In the genomic region with DNA sequence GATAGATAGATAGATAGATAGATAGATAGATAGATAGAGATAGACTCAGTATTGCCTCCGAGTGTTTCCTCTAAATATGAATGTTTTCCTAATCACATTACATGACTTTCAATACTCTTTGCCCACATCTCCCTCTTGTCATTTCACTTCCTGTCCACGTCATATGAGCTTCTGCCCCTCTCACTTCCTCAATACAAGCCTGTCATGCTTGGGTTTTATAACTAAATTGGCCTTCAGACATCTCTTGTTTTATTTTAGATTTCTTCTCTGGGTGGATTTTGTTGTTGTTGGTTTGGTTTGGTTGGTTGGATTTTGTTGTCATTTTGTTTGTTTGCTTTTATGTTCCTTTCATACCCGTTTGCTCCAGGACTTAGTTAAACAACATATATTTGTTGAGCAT, we compare ENCODE assay signal across 28 mouse cellular contexts. TPM values are rescaled to one million over a fixed set of nuclear protein-coding genes. Genes with fewer than 3 reads are reported as not detected.
A peak's percentile ranks its signal among the peaks of the same experiment; 100 is the strongest.
DNase-seq lines count a peak whose midpoint lies in the region; ATAC-seq and TF ChIP-seq lines count a peak whose summit lies in the region.
"Had no signal": no experiment of that assay in that cellular context is flagged by ENCODE, and none has a peak within 500 bp of the region (broad histone marks: within the 10 kb centered on the region; RNA-seq: fewer than 3 reads in every experiment).

No protein-coding gene starts in this region.

- no peaks in the 10 kb centered on the region for H3K9me3 ChIP-seq in stomach, postnatal 0 days (ENCODE audit: control insufficient read depth, low read length)
- H3K9me3 ChIP-seq in forebrain, embryonic 15.5 days, result no peaks in the 10 kb centered on the region
- H3K9me3 ChIP-seq: heart, embryonic 12.5 days; midbrain, embryonic 12.5 days; neural tube, embryonic 15.5 days had no signal

- no peak overlapping the region for H3K27ac ChIP-seq in stomach, postnatal 0 days (replicated peaks)
- no peak overlapping the region for H3K27ac ChIP-seq in forebrain, embryonic 15.5 days (replicated peaks)
- H3K27ac ChIP-seq: heart, adult 2 months; hindbrain, embryonic 14.5 days; layer of hippocampus, adult 2 months; left cerebral cortex, adult 2 months; liver, embryonic 14.5 days; midbrain, embryonic 12.5 days; neural tube, embryonic 15.5 days had no signal

- no peak overlapping the region for H3K9ac ChIP-seq in stomach, postnatal 0 days (ENCODE audit: low read length)
- H3K9ac ChIP-seq in forebrain, embryonic 15.5 days (replicated peaks), result no peak overlapping the region
- H3K9ac ChIP-seq: heart, embryonic 12.5 days; hindbrain, embryonic 14.5 days; liver, embryonic 14.5 days; lung, embryonic 14.5 days; midbrain, embryonic 12.5 days; neural tube, embryonic 15.5 days had no signal

- H3K4me3 ChIP-seq in stomach, postnatal 0 days (ENCODE audit: low read depth, low read length), result no peak overlapping the region
- no peak overlapping the region for H3K4me3 ChIP-seq in forebrain, embryonic 15.5 days
- H3K4me3 ChIP-seq: heart, adult 2 months; heart, embryonic 12.5 days; layer of hippocampus, adult 2 months; left cerebral cortex, adult 2 months; megakaryocyte, embryonic 14.5 days; midbrain, embryonic 12.5 days; neural tube, embryonic 15.5 days had no signal

- peak; percentile 80 for ATAC-seq in CD4-positive, CD25-positive, alpha-beta regulatory T cell, adult 4 months
- ATAC-seq in granulocyte monocyte progenitor cell, adult 5-6 weeks (replicated peaks; ENCODE audit: poor library complexity, severe bottlenecking), result peak; percentile 77
- 0 out of 2 replicates have a peak, but pooled peaks have one; percentile 58 for ATAC-seq in monocyte, adult 5-6 weeks (replicated peaks; ENCODE audit: insufficient number of reproducible peaks, low FRiP score, low TSS enrichment, poor library complexity, severe bottlenecking)
- ATAC-seq in stomach, postnatal 0 days (ENCODE audit: low FRiP score, low TSS enrichment), result no peak
- no peak for ATAC-seq in forebrain, embryonic 15.5 days (replicated peaks)
- ATAC-seq: forebrain, embryonic 14.5 days had no signal

- H3K4me2 ChIP-seq in stomach, postnatal 0 days (replicated peaks; ENCODE audit: low read depth), result no peak overlapping the region
- H3K4me2 ChIP-seq in forebrain, embryonic 15.5 days (replicated peaks), result no peak overlapping the region
- H3K4me2 ChIP-seq: heart, embryonic 12.5 days; hindbrain, embryonic 14.5 days; lung, embryonic 14.5 days; midbrain, embryonic 12.5 days; neural tube, embryonic 15.5 days had no signal

- DNase-seq in A20 (ENCODE audit: low read depth, low spot score), result peak; percentile 55
- no peak for DNase-seq in stomach, postnatal 0 days (ENCODE audit: low spot score)
- no peak for DNase-seq in urinary bladder, postnatal 25 days (ENCODE audit: low spot score)
- DNase-seq in heart, postnatal 14 days, result no peak
- DNase-seq: adrenal gland, postnatal 14 days; cerebellum, adult 11-12 months; cerebellum, postnatal 14 days; gastrocnemius, postnatal 36 days; heart, adult 2 months; kidney, adult 2 months; kidney, postnatal 36 days; left cerebral cortex, postnatal 4 days; lung, embryonic 14.5 days; lung, postnatal 14 days had no signal

- no peaks in the 10 kb centered on the region for H3K4me1 ChIP-seq in stomach, postnatal 0 days (replicated peaks; ENCODE audit: control insufficient read depth, insufficient read depth)
- H3K4me1 ChIP-seq in forebrain, embryonic 15.5 days, result 0 out of 2 replicates have a peak, but pooled peaks cover 3% of the 10 kb centered on the region
- H3K4me1 ChIP-seq: heart, embryonic 12.5 days; midbrain, embryonic 12.5 days; neural tube, embryonic 15.5 days had no signal

- no peak for TF ChIP-seq CTCF in stomach, postnatal 0 days (IDR thresholded peaks at IDR 0.05; ENCODE audit: low read depth)

- no peaks in the 10 kb centered on the region for H3K36me3 ChIP-seq in stomach, postnatal 0 days (ENCODE audit: control insufficient read depth, insufficient read depth, low read length)
- no peaks in the 10 kb centered on the region for H3K36me3 ChIP-seq in forebrain, embryonic 15.5 days
- H3K36me3 ChIP-seq: heart, embryonic 12.5 days; midbrain, embryonic 12.5 days; neural tube, embryonic 15.5 days had no signal

- no peak for TF ChIP-seq EP300 in stomach, postnatal 0 days (optimal IDR thresholded peaks at IDR 0.05)

- intact Hi-C loops in heart, postnatal 14 days (cut with DNase I), result loop anchor here (5.0 kb wide), 1 partner anchor 182 kb away; no protein-coding TSS in a partner anchor

- 58% methylated on average over 3 of the region's 3 CpGs for WGBS in stomach, postnatal 0 days
- WGBS in forebrain, embryonic 15.5 days, result 80% methylated on average over 3 of the region's 3 CpGs

- no peaks in the 10 kb centered on the region for H3K27me3 ChIP-seq in stomach, postnatal 0 days (ENCODE audit: control insufficient read depth, insufficient read depth, low read length)
- H3K27me3 ChIP-seq in forebrain, embryonic 15.5 days, result no peaks in the 10 kb centered on the region
- H3K27me3 ChIP-seq: heart, embryonic 12.5 days; midbrain, embryonic 12.5 days; neural tube, embryonic 15.5 days had no signal

RNA-seq across cellular contexts. Expression of a gene that starts 16.4 kb away (rescaled TPM):
- polyA plus RNA-seq in CD4-positive, CD25-positive, alpha-beta regulatory T cell, adult 4 months (2017; shearing (Covaris generic)), result under 1 TPM; 0.35 to 0.76 TPM
- total RNA-seq in granulocyte monocyte progenitor cell, adult 5-6 weeks (2014; fragmentation: Nextera tagmentation), result not detected in 2 replicates
- 0.04 TPM in 1 of 2 replicates, not detected in the other for total RNA-seq in granulocyte monocyte progenitor cell, adult 5-6 weeks (2017)
- 0.10 TPM in 1 of 3 replicates, not detected in the others for total RNA-seq in monocyte, adult 5-6 weeks (2017)
- polyA plus RNA-seq in stomach, postnatal 0 days (2015; fragmentation: Nextera tagmentation; extraction: Ambion mirVana), result 0.13 and 0.16 TPM in 2 replicates
- 1 to 10 TPM in 1 of 2 experiments, under 1 TPM in 1; 0.85 to 1.2 TPM for total RNA-seq in heart, postnatal 14 days (2021)
- 0.73 and 0.83 TPM in 2 replicates for polyA plus RNA-seq in forebrain, embryonic 15.5 days (2015; fragmentation: Nextera tagmentation; extraction: Ambion mirVana)
- total RNA-seq: hematopoietic stem cell, adult 5-6 weeks had no signal

RNA-seq across cellular contexts. Expression of a gene that starts 48.6 kb away (rescaled TPM):
- polyA plus RNA-seq in CD4-positive, CD25-positive, alpha-beta regulatory T cell, adult 4 months (2017; shearing (Covaris generic)), result 10 to 100 TPM in 1 of 2 experiments, 1 to 10 TPM in 1; 9.8 to 15.2 TPM
- 8.4 and 15.0 TPM in 2 replicates for total RNA-seq in granulocyte monocyte progenitor cell, adult 5-6 weeks (2014; fragmentation: Nextera tagmentation)
- total RNA-seq in granulocyte monocyte progenitor cell, adult 5-6 weeks (2017), result 4.4 and 5.1 TPM in 2 replicates
- total RNA-seq in monocyte, adult 5-6 weeks (2017), result 5.3 to 23.6 TPM (median 8.3 TPM) in 3 replicates
- polyA plus RNA-seq in stomach, postnatal 0 days (2015; fragmentation: Nextera tagmentation; extraction: Ambion mirVana), result 0.15 and 0.34 TPM in 2 replicates
- total RNA-seq in heart, postnatal 14 days (2021), result 1 to 10 TPM in 1 of 2 experiments, under 1 TPM in 1; 0.38 to 2.6 TPM
- polyA plus RNA-seq in forebrain, embryonic 15.5 days (2015; fragmentation: Nextera tagmentation; extraction: Ambion mirVana), result 21.8 and 21.9 TPM in 2 replicates

Comparison
In these comparisons a context has a peak if more than half of its experiments do, and no peak if none do; other contexts are left out.
1. ATAC-seq: peak in CD4-positive, CD25-positive, alpha-beta regulatory T cell, adult 4 months (single experiment), granulocyte monocyte progenitor cell, adult 5-6 weeks (single experiment) and monocyte, adult 5-6 weeks (single experiment); none in stomach, postnatal 0 days (single experiment) and forebrain, embryonic 15.5 days (single experiment).